Mouse (Mus musculus): Measurements from ENCODE around the gene Gm498. TPM values are rescaled to one million over a fixed set of nuclear protein-coding genes. Genes with fewer than 3 reads are reported as not detected.

Gm498 gene
- polyA plus RNA-seq, 1 experiment from 2014 or later, result not detected

GRCm38 (mm10) chr7:143939476-143939875 lies 72.8 kb downstream of the Gm498 start:
- H3K4me2 ChIP-seq (replicated peaks; ENCODE audit: low read depth), result no peak overlapping the region
- H3K36me3 ChIP-seq (ENCODE audit: control insufficient read depth, insufficient read depth, low read length), result no peaks in the 10 kb centered on the region
- H3K27me3 ChIP-seq (ENCODE audit: control insufficient read depth, insufficient read depth, low read length), result no peaks in the 10 kb centered on the region
- TF ChIP-seq CTCF (IDR thresholded peaks at IDR 0.05; ENCODE audit: low read depth), result no peak
- WGBS, result 61% methylated on average over 3 of the region's 3 CpGs
- H3K4me1 ChIP-seq (replicated peaks; ENCODE audit: control insufficient read depth, insufficient read depth), result no peaks in the 10 kb centered on the region
- no peaks in the 10 kb centered on the region for H3K9me3 ChIP-seq (ENCODE audit: control insufficient read depth, low read length)
- ATAC-seq (ENCODE audit: low FRiP score, low TSS enrichment) (no peak), DNase-seq (ENCODE audit: low spot score) (no peak)
- no peak overlapping the region for H3K9ac ChIP-seq (ENCODE audit: low read length)
- no peak overlapping the region for H3K4me3 ChIP-seq (ENCODE audit: low read depth, low read length)
- no peak overlapping the region for H3K27ac ChIP-seq (replicated peaks)

- WGBS, result 80% methylated on average over 14 of the region's 14 CpGs
- H3K4me2 ChIP-seq (replicated peaks; ENCODE audit: low read depth), result no peak overlapping the region
- H3K4me3 ChIP-seq (ENCODE audit: low read depth, low read length), result no peak overlapping the region
- no peaks in the 10 kb centered on the region for H3K4me1 ChIP-seq (replicated peaks; ENCODE audit: control insufficient read depth, insufficient read depth)
- ATAC-seq (ENCODE audit: low FRiP score, low TSS enrichment), result no peak
- no peak overlapping the region for H3K9ac ChIP-seq (ENCODE audit: low read length)
- H3K27me3 ChIP-seq (ENCODE audit: control insufficient read depth, insufficient read depth, low read length), result 0 out of 2 replicates have a peak, but pooled peaks cover 2% of the 10 kb centered on the region
- no peaks in the 10 kb centered on the region for H3K36me3 ChIP-seq (ENCODE audit: control insufficient read depth, insufficient read depth, low read length)
- TF ChIP-seq EP300 (optimal IDR thresholded peaks at IDR 0.05), result no peak
- no peak for TF ChIP-seq CTCF (IDR thresholded peaks at IDR 0.05; ENCODE audit: low read depth)
- no peak overlapping the region for H3K27ac ChIP-seq (replicated peaks)
- H3K9me3 ChIP-seq (ENCODE audit: control insufficient read depth, low read length), result no peaks in the 10 kb centered on the region
- DNase-seq (ENCODE audit: low spot score), result no peak
Observed at GRCm38 (mm10) chr7:143942941-143943691, 76.5 kb downstream of the Gm498 start.

- Histone ChIP-seq H3K9me3 (ENCODE audit: control insufficient read depth, low read length) (no peaks in the 10 kb centered on the region), H3K27ac (replicated peaks) (no peak overlapping the region), H3K27me3 (ENCODE audit: control insufficient read depth, insufficient read depth, low read length) (0 out of 2 replicates have a peak, but pooled peaks cover 2% of the 10 kb centered on the region), H3K4me1 (replicated peaks; ENCODE audit: control insufficient read depth, insufficient read depth) (no peaks in the 10 kb centered on the region), H3K4me3 (ENCODE audit: low read depth, low read length) (no peak overlapping the region), H3K36me3 (ENCODE audit: control insufficient read depth, insufficient read depth, low read length) (no peaks in the 10 kb centered on the region), H3K9ac (ENCODE audit: low read length) (no peak overlapping the region), H3K4me2 (replicated peaks; ENCODE audit: low read depth) (no peak overlapping the region)
- no peak for DNase-seq (ENCODE audit: low spot score)
- 41% methylated on average over 6 of the region's 6 CpGs for WGBS
- no peak for ATAC-seq (ENCODE audit: low FRiP score, low TSS enrichment)
- TF ChIP-seq EP300 (optimal IDR thresholded peaks at IDR 0.05) (no peak), CTCF (IDR thresholded peaks at IDR 0.05; ENCODE audit: low read depth) (no peak)
Observed at GRCm38 (mm10) chr7:143944421-143944980, 77.9 kb downstream of the Gm498 start.

Small RNA genes within 50 kb of the gene (microRNA-seq; reads per million reads assigned to microRNA genes)
- gene Mir6404, result not detected

Other genes with a start within 250 kb of the Gm498 start
- 0.13 and 0.17 TPM in 2 replicates for gene Tnfrsf26, start 238.1 kb upstream of the Gm498 start, polyA plus RNA-seq (2015; fragmentation: Nextera tagmentation; extraction: Ambion mirVana)
- gene Tnfrsf22, start 217.2 kb upstream of the Gm498 start, polyA plus RNA-seq (2015; fragmentation: Nextera tagmentation; extraction: Ambion mirVana), result 3.9 and 4.7 TPM in 2 replicates
- 2.9 and 4.0 TPM in 2 replicates for gene Tnfrsf23, start 181.0 kb upstream of the Gm498 start, polyA plus RNA-seq (2015; fragmentation: Nextera tagmentation; extraction: Ambion mirVana)
- gene Osbpl5, start 109.9 kb upstream of the Gm498 start, polyA plus RNA-seq (2015; fragmentation: Nextera tagmentation; extraction: Ambion mirVana), result 29.9 and 32.0 TPM in 2 replicates
- gene Mrgprg, start 99.8 kb upstream of the Gm498 start, polyA plus RNA-seq (2015; fragmentation: Nextera tagmentation; extraction: Ambion mirVana), result not detected in 2 replicates
- 0.55 and 0.63 TPM in 2 replicates for gene Mrgpre, start 82.3 kb upstream of the Gm498 start, polyA plus RNA-seq (2015; fragmentation: Nextera tagmentation; extraction: Ambion mirVana)
- gene Nadsyn1, start 44.0 kb upstream of the Gm498 start, polyA plus RNA-seq (2015; fragmentation: Nextera tagmentation; extraction: Ambion mirVana), result 8.5 and 9.2 TPM in 2 replicates
- 23.9 and 27.1 TPM in 2 replicates for gene Dhcr7, start 43.7 kb upstream of the Gm498 start, polyA plus RNA-seq (2015; fragmentation: Nextera tagmentation; extraction: Ambion mirVana)
- gene Shank2, start 135.1 kb downstream of the Gm498 start, polyA plus RNA-seq (2015; fragmentation: Nextera tagmentation; extraction: Ambion mirVana), result 0.68 and 0.69 TPM in 2 replicates

Data from stomach, postnatal 0 days (tissue).